Mouse (Mus musculus) R1 (cell line): ENCODE measurements around the gene Tcf12.

Experiments used
- DNase-seq: peaks from one replicate; pipeline ENCODE4 v3.0.0-alpha.2; 2018; ENCODE audit warnings: low read depth, low spot score

The Tcf12 gene

GRCm38 (mm10) chr9:71837366-71837765 lies 274.3 kb downstream of the Tcf12 start:
- no peak for DNase-seq

- DNase-seq: no peak
These were observed 275.3 kb downstream of the Tcf12 start for GRCm38 (mm10) chr9:71836366-71836765.

GRCm38 (mm10) chr9:71835203-71835815 lies 276.4 kb downstream of the Tcf12 start:
- no peak for DNase-seq

GRCm38 (mm10) chr9:71834707-71835106 lies 277.0 kb downstream of the Tcf12 start:
- no peak for DNase-seq

GRCm38 (mm10) chr9:71831756-71832699 lies 279.6 kb downstream of the Tcf12 start:
- peak; percentile 70 for DNase-seq

GRCm38 (mm10) chr9:71830994-71831393 lies 280.7 kb downstream of the Tcf12 start:
- DNase-seq: no peak

- DNase-seq: no peak
These were observed 281.3 kb downstream of the Tcf12 start for GRCm38 (mm10) chr9:71830365-71830764.

- DNase-seq: no peak
These were observed 281.9 kb downstream of the Tcf12 start for GRCm38 (mm10) chr9:71829753-71830152.

GRCm38 (mm10) chr9:71829137-71829536 lies 282.5 kb downstream of the Tcf12 start:
- DNase-seq: no peak

GRCm38 (mm10) chr9:71827371-71827770 lies 284.3 kb downstream of the Tcf12 start:
- no peak for DNase-seq

GRCm38 (mm10) chr9:71826040-71826525 lies 285.6 kb downstream of the Tcf12 start:
- no peak for DNase-seq

- DNase-seq: no peak
These were observed 289.7 kb downstream of the Tcf12 start for GRCm38 (mm10) chr9:71822003-71822402.

- DNase-seq: no peak
These were observed 293.2 kb downstream of the Tcf12 start for GRCm38 (mm10) chr9:71818453-71818852.

- DNase-seq: no peak
These were observed 295.6 kb downstream of the Tcf12 start for GRCm38 (mm10) chr9:71816121-71816520.

- DNase-seq: peak; percentile 8
These were observed 298.1 kb downstream of the Tcf12 start for GRCm38 (mm10) chr9:71813565-71813964.

- no peak for DNase-seq
These were observed 298.8 kb downstream of the Tcf12 start for GRCm38 (mm10) chr9:71812914-71813313.

- peak; percentile 45 for DNase-seq
These were observed 299.3 kb downstream of the Tcf12 start for GRCm38 (mm10) chr9:71812402-71812801.

- no peak for DNase-seq
These were observed 300.3 kb downstream of the Tcf12 start for GRCm38 (mm10) chr9:71811404-71811803.

- no peak for DNase-seq
These were observed 300.9 kb downstream of the Tcf12 start for GRCm38 (mm10) chr9:71810723-71811122.

GRCm38 (mm10) chr9:71808640-71809254 lies 302.9 kb downstream of the Tcf12 start:
- DNase-seq: peak; percentile 80

GRCm38 (mm10) chr9:71807801-71808200 lies 303.9 kb downstream of the Tcf12 start:
- DNase-seq: no peak

GRCm38 (mm10) chr9:71806422-71806805 lies 305.3 kb downstream of the Tcf12 start:
- peak; percentile 76 for DNase-seq
